Mouse (Mus musculus) brown adipose tissue, adult 24 weeks (tissue): ENCODE results near the gene Dspp. TPM values are rescaled to one million over a fixed set of nuclear protein-coding genes. Genes with fewer than 3 reads are reported as not detected.

Experiments used
- H3K27ac ChIP-seq: fragments of 200-500 bp; replicated peaks from 2 replicates; pipeline ENCODE4 v1.5.1; 2012; ENCODE audit warnings: low read depth, mild to moderate bottlenecking, low read length
- H3K4me1 ChIP-seq: fragments of 200-500 bp; 2 replicates; pipeline ENCODE4 v1.6.1; 2012; ENCODE audit warnings: low read length, mixed read lengths; ENCODE audit not compliant: control insufficient read depth, insufficient read depth, insufficient read length
- H3K4me3 ChIP-seq: fragments of 200-500 bp; 2 replicates; pipeline ENCODE4 v1.5.1; 2012; ENCODE audit warnings: low read depth, mild to moderate bottlenecking, low read length, moderate library complexity; ENCODE audit not compliant: insufficient read depth
- polyA plus RNA-seq: library from polyadenylated mRNA; stranded (reverse); fragments of >200 nt; gene quantifications from 2 replicates; pipeline ENCODE4 v1.2.4, GENCODE M21; 2012; ENCODE audit not compliant: missing spikeins, insufficient read depth, insufficient read length

Dspp gene
- not detected in 2 replicates for polyA plus RNA-seq

GRCm38 (mm10) chr5:104170412-104170811 is at the start of gene Dspp:
Gene Dspp (plus strand): TSS chr5:104170712.
- Histone ChIP-seq H3K4me1 (no peaks in the 10 kb centered on the region), H3K27ac (no peak within 1 kb of the TSS), H3K4me3 (no peak within 1 kb of the TSS)

- no peak overlapping the region for H3K27ac ChIP-seq
- no peak overlapping the region for H3K4me3 ChIP-seq
- H3K4me1 ChIP-seq, result peaks cover 16% of the 10 kb centered on the region
Observed at GRCm38 (mm10) chr5:104124016-104124658, 46.4 kb upstream of the Dspp start.

GRCm38 (mm10) chr5:104126561-104127320 is 43.8 kb upstream of the Dspp start:
- Histone ChIP-seq H3K4me1 (peaks cover 26% of the 10 kb centered on the region), H3K4me3 (no peak overlapping the region), H3K27ac (peak overlapping the region; percentile 74)

GRCm38 (mm10) chr5:104127351-104127750 is 43.2 kb upstream of the Dspp start:
- H3K4me3 ChIP-seq, result no peak overlapping the region
- peaks cover 26% of the 10 kb centered on the region for H3K4me1 ChIP-seq
- peak overlapping the region; percentile 64 for H3K27ac ChIP-seq

- Histone ChIP-seq H3K4me3 (no peak overlapping the region), H3K27ac (peak overlapping the region; percentile 82)
Observed at GRCm38 (mm10) chr5:104128281-104129031, 42.1 kb upstream of the Dspp start.

GRCm38 (mm10) chr5:104130891-104131290 is 39.6 kb upstream of the Dspp start:
- Histone ChIP-seq H3K4me3 (no peak overlapping the region), H3K27ac (peak overlapping the region; percentile 53; the same call in 1 of the 2 replicates), H3K4me1 (peaks cover 26% of the 10 kb centered on the region)

More at GRCm38 (mm10) chr5:104128281-104129031, 42.1 kb upstream of the Dspp start:
- H3K4me1 ChIP-seq, result peaks cover 26% of the 10 kb centered on the region

GRCm38 (mm10) chr5:104131544-104131943 is 39.0 kb upstream of the Dspp start:
- H3K27ac ChIP-seq, result no peak overlapping the region
- no peak overlapping the region for H3K4me3 ChIP-seq
- peaks cover 23% of the 10 kb centered on the region for H3K4me1 ChIP-seq

GRCm38 (mm10) chr5:104133752-104134151 is 36.8 kb upstream of the Dspp start:
- H3K4me1 ChIP-seq, result peaks cover 10% of the 10 kb centered on the region
- H3K27ac ChIP-seq, result no peak overlapping the region
- no peak overlapping the region for H3K4me3 ChIP-seq

GRCm38 (mm10) chr5:104137920-104138541 is 32.5 kb upstream of the Dspp start:
- Histone ChIP-seq H3K27ac (no peak overlapping the region), H3K4me1 (no peaks in the 10 kb centered on the region), H3K4me3 (no peak overlapping the region)

- H3K4me1 ChIP-seq, result no peaks in the 10 kb centered on the region
- no peak overlapping the region for H3K4me3 ChIP-seq
- H3K27ac ChIP-seq, result no peak overlapping the region
Observed at GRCm38 (mm10) chr5:104141067-104141466, 29.4 kb upstream of the Dspp start.

- no peak overlapping the region for H3K4me3 ChIP-seq
- no peak overlapping the region for H3K27ac ChIP-seq
- H3K4me1 ChIP-seq, result no peaks in the 10 kb centered on the region
Observed at GRCm38 (mm10) chr5:104144057-104144456, 26.5 kb upstream of the Dspp start.

- Histone ChIP-seq H3K27ac (peak overlapping the region; percentile 45; the same call in 1 of the 2 replicates), H3K4me3 (no peak overlapping the region), H3K4me1 (no peaks in the 10 kb centered on the region)
Observed at GRCm38 (mm10) chr5:104149349-104149748, 21.2 kb upstream of the Dspp start.

- H3K27ac ChIP-seq, result no peak overlapping the region
- H3K4me3 ChIP-seq, result no peak overlapping the region
- no peaks in the 10 kb centered on the region for H3K4me1 ChIP-seq
Observed at GRCm38 (mm10) chr5:104150196-104150595, 20.3 kb upstream of the Dspp start.

- Histone ChIP-seq H3K4me1 (no peaks in the 10 kb centered on the region), H3K4me3 (no peak overlapping the region), H3K27ac (no peak overlapping the region)
Observed at GRCm38 (mm10) chr5:104157701-104158100, 12.8 kb upstream of the Dspp start.
